Mouse (Mus musculus) G1E (cell line): ENCODE measurements around the gene Gm17571.

Source experiments
- CTCF ChIP-seq: IDR thresholded peaks from 2 replicates; pipeline ENCODE4 v1.5.1; 2012; ENCODE audit warnings: low read depth, low read length, inconsistent platforms, mixed read lengths
- GATA2 ChIP-seq: IDR thresholded peaks from 2 replicates; pipeline ENCODE4 v1.6.1; 2012; ENCODE audit warnings: low read depth, low read length, inconsistent platforms, borderline replicate concordance
- POLR2AphosphoS5 ChIP-seq: IDR thresholded peaks from 2 replicates; pipeline ENCODE4 v1.6.1; 2012; ENCODE audit warnings: low read depth, low read length, inconsistent platforms; ENCODE audit not compliant: insufficient replicate concordance

DNA sequence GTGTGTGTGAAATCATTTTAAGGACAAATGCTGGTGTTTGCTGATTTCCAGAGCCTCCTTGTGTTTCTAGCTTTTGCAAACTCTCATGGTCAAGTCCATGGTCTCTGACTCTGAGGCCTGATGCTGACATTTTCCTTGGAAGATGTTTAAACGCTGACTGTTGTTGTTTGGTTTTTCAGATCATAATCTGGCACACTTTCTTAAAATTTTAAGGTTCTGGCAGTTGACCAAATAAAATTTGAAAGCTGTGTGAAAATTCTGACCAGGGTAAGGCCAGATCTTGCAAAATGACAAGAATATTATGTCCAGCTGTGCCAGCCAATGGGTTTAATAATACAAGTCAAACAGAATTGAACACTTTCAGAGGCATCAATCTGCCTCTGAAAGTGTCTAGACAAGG lies 8.7 kb upstream of the Gm17571 start:
- TF ChIP-seq CTCF (no peak), POLR2AphosphoS5 (no peak), GATA2 (no peak)
